Mouse (Mus musculus) embryonic facial prominence, embryonic 14.5 days (tissue): Measurements from ENCODE around the gene Ddx43. TPM values are rescaled to one million over a fixed set of nuclear protein-coding genes. Genes with fewer than 3 reads are reported as not detected.
"Not testable (repeated sequence)": the region's sequence is repeated elsewhere in the genome, so short reads cannot be mapped to it uniquely, and the experiment has no call there.

Experiments used
- ATAC-seq: fragments of 200-750 bp; cut with Nextera tagmentation; 2 replicates; pipeline ENCODE4 v1.8.0; 2017; ENCODE audit warnings: low read depth, moderate number of reproducible peaks, moderate TSS enrichment
- DNase-seq: peaks from one replicate; pipeline ENCODE4 v3.0.0-alpha.2; 2015; ENCODE audit warnings: low spot score
- H3K27ac ChIP-seq: fragments of 300-500 bp; sonication (generic); replicated peaks from 2 replicates; pipeline ENCODE4 v1.5.1; 2014; ENCODE audit warnings: low read depth, mild to moderate bottlenecking, low read length, moderate library complexity
- H3K27me3 ChIP-seq: fragments of 300-500 bp; sonication (generic); replicated peaks from 2 replicates; pipeline ENCODE4 v1.6.1; 2014; ENCODE audit warnings: low read length; ENCODE audit not compliant: control insufficient read depth, insufficient read depth
- H3K36me3 ChIP-seq: fragments of 300-500 bp; sonication (generic); 2 replicates; pipeline ENCODE4 v1.6.1; 2014; ENCODE audit warnings: low read length, mixed read lengths; ENCODE audit not compliant: control insufficient read depth, insufficient read depth
- H3K4me1 ChIP-seq: fragments of 300-500 bp; sonication (generic); 2 replicates; pipeline ENCODE4 v1.6.1; 2014; ENCODE audit warnings: antibody characterized with exemption, low read length; ENCODE audit not compliant: control insufficient read depth, insufficient read depth
- H3K4me2 ChIP-seq: fragments of 300-500 bp; sonication (generic); 2 replicates; pipeline ENCODE4 v1.6.1; 2014; ENCODE audit warnings: low read depth, mild to moderate bottlenecking, low read length, moderate library complexity, mixed read lengths
- H3K4me3 ChIP-seq: fragments of 300-500 bp; sonication (generic); 2 replicates; pipeline ENCODE4 v1.5.1; 2014; ENCODE audit warnings: low read depth, mild to moderate bottlenecking, low read length
- H3K9ac ChIP-seq: fragments of 300-500 bp; sonication (generic); 2 replicates; pipeline ENCODE4 v1.6.1; 2014; ENCODE audit warnings: low read depth, mild to moderate bottlenecking, low read length, moderate library complexity, mixed read lengths
- H3K9me3 ChIP-seq: fragments of 300-500 bp; sonication (generic); 2 replicates; pipeline ENCODE4 v1.6.1; 2016; ENCODE audit warnings: low read length; ENCODE audit not compliant: control insufficient read depth
- WGBS: fragments of 180-500 bp; shearing (Covaris S2); extraction: QIAGEN DNeasy Blood & Tissue Kit; methylation state at CpG from one replicate; pipeline ENCODE4 v1.1.7; 2014; 5-methylcytosine and 5-hydroxymethylcytosine counted together
- polyA plus RNA-seq: library from polyadenylated mRNA; unstranded; fragments of >200 nt; fragmentation: Nextera tagmentation; extraction: Ambion mirVana; gene quantifications from 2 replicates; pipeline ENCODE4 v1.2.1, GENCODE M21; 2014

Ddx43 gene
- 0.30 and 0.32 TPM in 2 replicates for polyA plus RNA-seq

GRCm38 (mm10) chr9:78395630-78396351 lies at the start of gene Ddx43:
Gene Ddx43 (plus strand): TSS chr9:78395777.
- ATAC-seq = peak; percentile 93
- H3K9ac ChIP-seq = peak within 1 kb of the TSS; percentile 46
- no peaks in the 10 kb centered on the region for H3K4me1 ChIP-seq
- 7% methylated on average over 31 of the region's 93 CpGs for WGBS
- H3K9me3 ChIP-seq = no peaks in the 10 kb centered on the region
- H3K27ac ChIP-seq = no peak within 1 kb of the TSS
- H3K36me3 ChIP-seq = no peaks in the 10 kb centered on the region
- peak; percentile 74 for DNase-seq
- H3K27me3 ChIP-seq = peaks cover 66% of the 10 kb centered on the region
- H3K4me3 ChIP-seq = peak within 1 kb of the TSS; percentile 42
- peak within 1 kb of the TSS; percentile 54 for H3K4me2 ChIP-seq

GRCm38 (mm10) chr9:78347004-78347403 lies 48.6 kb upstream of the Ddx43 start:
- H3K27ac ChIP-seq = no peak overlapping the region

GRCm38 (mm10) chr9:78348206-78349004 lies 47.2 kb upstream of the Ddx43 start:
- H3K4me1 ChIP-seq, H3K27me3 ChIP-seq, H3K36me3 ChIP-seq, ATAC-seq, DNase-seq, H3K4me2 ChIP-seq, H3K9ac ChIP-seq, H3K27ac ChIP-seq, H3K9me3 ChIP-seq, H3K4me3 ChIP-seq: not testable (repeated sequence)
- WGBS = 64% methylated on average over 6 of the region's 6 CpGs

More at GRCm38 (mm10) chr9:78347004-78347403, 48.6 kb upstream of the Ddx43 start:
- Histone ChIP-seq H3K4me1 (no peaks in the 10 kb centered on the region), H3K27me3 (no peaks in the 10 kb centered on the region), H3K4me3 (no peak overlapping the region), H3K36me3 (no peaks in the 10 kb centered on the region), H3K9me3 (no peaks in the 10 kb centered on the region), H3K9ac (no peak overlapping the region), H3K4me2 (no peak overlapping the region)
- no peak for DNase-seq
- peak; percentile 50; the same call in 1 of the 2 replicates for ATAC-seq
- 61% methylated on average over 3 of the region's 3 CpGs for WGBS

GRCm38 (mm10) chr9:78349141-78349540 lies 46.4 kb upstream of the Ddx43 start:
- H3K9me3 ChIP-seq, H3K4me2 ChIP-seq, DNase-seq, H3K36me3 ChIP-seq, H3K9ac ChIP-seq, ATAC-seq, H3K4me1 ChIP-seq, H3K4me3 ChIP-seq, H3K27me3 ChIP-seq, H3K27ac ChIP-seq: not testable (repeated sequence)
- 83% methylated on average over 3 of the region's 3 CpGs for WGBS

GRCm38 (mm10) chr9:78350007-78350406 lies 45.6 kb upstream of the Ddx43 start:
- H3K9ac ChIP-seq, H3K4me2 ChIP-seq: not testable (repeated sequence)

GRCm38 (mm10) chr9:78351504-78352220 lies 43.9 kb upstream of the Ddx43 start:
- no peak overlapping the region for H3K9ac ChIP-seq
- ATAC-seq = no peak
- 83% methylated on average over 6 of the region's 6 CpGs for WGBS

More at GRCm38 (mm10) chr9:78350007-78350406, 45.6 kb upstream of the Ddx43 start:
- not testable (repeated sequence) for H3K36me3 ChIP-seq, H3K27me3 ChIP-seq, H3K4me3 ChIP-seq, H3K9me3 ChIP-seq, ATAC-seq, DNase-seq, H3K4me1 ChIP-seq, H3K27ac ChIP-seq

GRCm38 (mm10) chr9:78354665-78355578 lies 40.7 kb upstream of the Ddx43 start:
- Histone ChIP-seq H3K4me1 (no peaks in the 10 kb centered on the region), H3K9ac (no peak overlapping the region), H3K36me3 (no peaks in the 10 kb centered on the region), H3K27me3 (no peaks in the 10 kb centered on the region), H3K4me2 (no peak overlapping the region), H3K4me3 (no peak overlapping the region), H3K27ac (no peak overlapping the region), H3K9me3 (no peaks in the 10 kb centered on the region)
- ATAC-seq (no peak), DNase-seq (no peak)
- 77% methylated on average over 11 of the region's 11 CpGs for WGBS

More at GRCm38 (mm10) chr9:78351504-78352220, 43.9 kb upstream of the Ddx43 start:
- Histone ChIP-seq H3K36me3 (no peaks in the 10 kb centered on the region), H3K27me3 (no peaks in the 10 kb centered on the region), H3K9me3 (no peaks in the 10 kb centered on the region), H3K4me1 (no peaks in the 10 kb centered on the region), H3K4me3 (no peak overlapping the region), H3K4me2 (no peak overlapping the region), H3K27ac (no peak overlapping the region)
- DNase-seq = no peak

- Histone ChIP-seq H3K9me3 (no peaks in the 10 kb centered on the region), H3K4me3 (no peak within 1 kb of the TSS), H3K27me3 (no peaks in the 10 kb centered on the region), H3K4me1 (no peaks in the 10 kb centered on the region), H3K4me2 (no peak within 1 kb of the TSS), H3K9ac (no peak within 1 kb of the TSS), H3K27ac (no peak within 1 kb of the TSS), H3K36me3 (no peaks in the 10 kb centered on the region)
- 93% methylated on average over 8 of the region's 8 CpGs for WGBS
- no peak for ATAC-seq
- no peak for DNase-seq
Observed at GRCm38 (mm10) chr9:78355611-78356010, 40.0 kb upstream of the Ddx43 start, which contains the start of gene Gsta2. Gene Gsta2 (minus strand): TSS chr9:78355788.
